Mouse (Mus musculus) 416B (cell line): Measurements from ENCODE around the gene Cstf2t.

Experiments used
- DNase-seq: peaks from one replicate; pipeline ENCODE4 v3.0.0; 2011; ENCODE audit warnings: low read depth

Cstf2t gene

DNA sequence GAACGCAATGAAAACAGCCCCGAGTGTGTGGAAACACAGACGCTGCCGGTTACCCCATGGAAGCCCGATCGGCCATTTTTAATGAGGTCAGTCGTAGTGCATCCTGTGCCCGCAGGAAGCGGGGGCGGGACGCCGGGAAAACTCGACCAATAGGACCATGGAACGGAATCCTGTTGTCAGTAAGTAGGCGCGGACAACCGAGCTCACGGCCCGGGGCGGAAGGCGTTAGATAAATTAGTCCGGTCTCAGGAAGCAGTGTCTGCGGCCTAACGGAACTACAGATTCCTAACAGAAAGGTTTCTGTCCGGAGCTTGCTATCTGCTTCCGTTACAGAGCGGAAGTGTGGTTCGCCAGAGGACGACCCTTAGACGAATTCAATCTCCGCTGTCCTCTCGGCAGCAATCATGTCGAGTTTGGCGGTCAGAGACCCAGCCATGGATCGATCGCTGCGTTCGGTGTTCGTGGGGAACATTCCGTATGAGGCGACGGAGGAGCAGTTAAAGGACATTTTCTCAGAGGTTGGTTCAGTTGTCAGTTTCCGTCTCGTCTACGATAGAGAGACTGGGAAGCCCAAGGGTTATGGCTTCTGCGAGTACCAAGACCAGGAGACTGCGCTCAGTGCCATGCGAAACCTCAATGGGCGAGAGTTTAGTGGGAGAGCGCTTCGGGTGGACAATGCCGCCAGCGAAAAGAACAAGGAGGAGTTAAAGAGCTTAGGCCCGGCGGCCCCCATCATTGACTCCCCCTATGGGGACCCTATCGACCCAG, at the start of gene Cstf2t:
Gene Cstf2t, plus strand, starts transcription at position 176 of the 768 bp plus-strand sequence.
- peak; percentile 99 for DNase-seq

DNA sequence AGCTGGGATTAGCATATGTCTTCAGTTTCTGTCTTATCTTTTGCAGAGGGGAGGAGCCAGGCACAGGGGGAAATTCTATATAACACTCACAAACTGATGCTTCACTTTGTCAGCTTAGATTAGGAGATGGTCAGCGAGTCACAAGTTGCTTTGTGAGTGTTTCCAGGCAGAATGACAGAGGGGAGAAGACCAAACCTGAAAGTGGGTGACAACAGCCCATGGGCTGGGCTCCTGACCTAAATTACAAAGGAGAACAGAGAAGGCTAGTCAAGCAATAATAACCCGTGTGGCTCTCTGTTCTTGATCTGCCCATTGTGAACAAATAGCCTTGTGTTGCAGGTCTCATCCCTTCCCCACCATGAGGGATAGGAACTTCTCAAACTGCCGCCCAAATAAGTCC, 43.7 kb upstream of the Cstf2t start:
- DNase-seq = no peak

DNA sequence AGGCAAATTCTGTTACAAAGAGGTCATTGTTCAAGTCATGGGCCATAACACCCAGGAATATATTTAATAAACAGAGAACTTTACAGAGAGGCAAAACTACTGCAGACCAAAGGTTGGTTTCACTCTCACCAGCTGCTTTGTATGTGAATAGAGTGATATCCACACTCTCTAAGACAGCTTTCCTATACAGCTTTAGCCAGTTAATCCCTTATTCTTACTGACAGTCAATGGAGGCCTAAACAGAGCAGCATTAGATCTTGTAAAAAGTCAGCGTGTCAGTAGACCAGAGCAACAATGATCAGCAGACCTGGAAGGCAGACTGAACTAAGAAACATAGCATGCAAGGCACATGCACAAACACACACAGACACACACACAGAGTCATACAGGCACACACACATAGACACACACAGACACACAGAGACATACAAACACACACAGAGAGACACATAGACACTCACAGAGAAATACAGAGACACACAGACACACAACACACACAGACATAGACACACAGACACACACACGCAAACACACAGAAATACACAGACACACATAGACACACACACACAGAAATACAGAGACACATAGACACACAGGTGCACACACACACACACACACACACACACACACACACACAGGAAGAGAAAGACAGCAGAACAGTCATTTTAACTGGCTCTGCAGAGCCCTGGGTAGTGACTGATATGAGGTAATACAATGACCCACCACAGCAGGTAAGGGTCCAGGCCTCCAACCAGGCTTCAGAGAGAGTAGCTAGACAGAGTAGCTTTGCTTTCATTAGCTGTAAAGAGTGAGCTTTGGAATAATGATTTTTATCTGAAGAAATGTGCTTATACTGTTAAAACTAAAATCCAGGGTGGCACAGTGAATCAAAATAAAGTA, 41.4 kb upstream of the Cstf2t start:
- DNase-seq = no peak

DNA sequence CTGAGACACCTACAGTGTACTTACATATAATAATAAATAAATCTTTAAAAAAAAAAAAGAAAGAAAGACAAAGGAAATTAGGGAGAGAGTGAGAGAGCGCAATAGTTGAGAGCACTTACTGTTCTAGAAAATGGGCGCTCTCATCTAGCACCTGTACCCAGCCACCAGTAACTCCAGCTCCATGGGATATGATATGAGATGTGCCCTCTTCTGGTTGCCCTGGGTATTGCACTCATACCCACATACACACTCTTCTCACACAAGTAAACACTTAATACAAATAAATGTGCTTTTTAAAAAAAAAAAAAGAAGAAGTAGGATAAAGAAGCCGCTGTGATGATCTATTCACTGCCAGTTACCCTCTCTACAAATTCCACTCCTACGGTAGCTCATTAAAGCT, 36.0 kb upstream of the Cstf2t start:
- peak; percentile 35 for DNase-seq

DNA sequence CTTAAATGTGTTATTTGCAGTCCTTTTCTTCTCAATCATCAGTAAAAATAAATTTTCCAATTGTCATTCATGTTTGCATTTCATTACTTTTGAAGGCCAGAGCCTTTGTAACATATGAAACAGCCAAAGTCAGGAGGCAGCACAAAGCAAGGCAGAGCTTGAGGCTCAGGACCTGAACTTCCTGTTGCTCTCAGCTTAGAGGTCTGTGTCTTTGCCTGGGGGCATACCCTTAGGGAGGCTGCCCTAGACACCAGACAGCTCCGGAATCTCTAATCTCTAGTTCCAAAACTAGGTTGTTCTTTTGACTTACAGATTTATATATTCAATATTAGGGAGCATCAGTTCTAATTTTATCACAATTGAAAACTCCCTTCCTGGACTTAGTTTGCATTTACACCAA, 17.9 kb upstream of the Cstf2t start:
- DNase-seq = no peak

DNA sequence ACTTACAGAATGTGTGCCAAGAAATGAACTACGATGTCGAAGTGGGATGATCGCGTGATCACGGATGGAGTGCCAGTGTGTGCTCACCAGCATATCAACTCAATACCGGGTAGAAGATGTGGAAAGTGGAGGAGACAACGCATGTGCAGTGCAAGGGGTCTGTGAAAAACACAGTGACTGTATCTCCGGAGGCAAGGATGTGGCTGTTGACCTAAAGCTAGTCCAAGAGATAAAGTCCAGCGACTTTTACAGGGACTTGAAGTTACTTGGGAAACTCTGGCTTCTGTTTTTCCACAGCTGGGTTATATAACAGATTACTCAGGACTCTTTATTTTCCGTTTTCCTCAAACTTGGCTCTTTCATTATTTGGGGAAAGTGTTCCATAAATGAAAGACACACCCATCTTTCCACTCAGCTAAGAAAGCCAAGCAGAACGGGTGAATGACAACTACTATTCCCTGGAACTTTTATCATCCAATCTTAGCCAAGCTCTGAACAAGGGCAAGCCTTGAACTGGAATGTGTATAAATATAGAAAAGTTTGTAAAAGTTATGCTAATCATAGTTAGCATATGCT, 17.3 kb upstream of the Cstf2t start:
- DNase-seq = no peak

DNA sequence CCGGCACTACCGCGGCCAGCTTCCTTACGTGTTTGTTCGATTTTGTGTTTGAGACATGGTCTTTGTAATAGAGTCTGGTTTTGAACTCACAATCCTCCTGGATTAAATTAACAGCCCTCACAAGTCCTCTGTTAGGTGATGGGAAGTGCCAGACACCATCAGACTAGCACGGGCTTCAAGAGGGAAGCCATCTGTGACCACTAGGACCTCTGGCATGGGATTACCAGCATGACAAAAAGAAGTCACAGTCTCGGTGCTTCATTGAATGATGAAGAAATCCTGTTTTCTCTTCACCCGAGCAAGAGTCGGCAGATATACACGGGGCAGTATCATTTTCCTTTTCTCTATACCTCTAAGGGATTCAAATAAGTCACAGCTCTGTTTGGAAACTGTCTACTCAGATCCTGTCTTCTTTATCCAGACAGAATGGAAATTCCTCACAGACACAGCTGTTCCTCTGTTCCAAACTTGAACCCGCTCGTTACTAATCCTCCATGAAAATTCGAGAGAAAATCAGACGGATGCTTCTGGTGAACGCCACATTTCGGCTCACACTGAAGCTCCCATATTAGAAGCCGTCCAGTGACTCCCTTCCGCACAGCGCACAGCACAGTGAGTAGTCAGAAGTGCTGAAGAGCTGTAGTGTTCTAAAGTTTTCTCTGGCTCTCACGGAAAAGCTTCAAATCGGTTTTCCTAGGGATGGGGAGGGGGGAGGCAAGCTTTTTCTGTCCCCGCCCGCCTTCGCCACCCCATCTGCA, 8.5 kb upstream of the Cstf2t start:
- DNase-seq = no peak

DNA sequence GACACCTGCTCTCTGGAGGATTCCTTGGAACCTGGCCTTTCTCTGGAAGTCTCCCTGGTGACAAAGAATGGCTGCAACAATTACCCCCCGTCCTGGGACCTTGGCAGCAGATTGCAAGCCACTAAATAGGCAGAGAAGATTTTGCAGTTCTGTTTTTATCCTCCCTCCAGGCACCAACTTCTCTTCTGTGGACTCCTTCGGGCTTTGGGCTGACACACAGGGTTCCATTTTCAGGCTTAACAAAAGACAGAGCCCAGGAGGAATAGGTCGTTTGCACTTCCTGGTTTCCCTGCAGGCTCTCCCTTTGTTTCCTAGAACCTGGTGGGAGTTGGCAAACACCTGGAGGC, 7.9 kb upstream of the Cstf2t start:
- no peak for DNase-seq

DNA sequence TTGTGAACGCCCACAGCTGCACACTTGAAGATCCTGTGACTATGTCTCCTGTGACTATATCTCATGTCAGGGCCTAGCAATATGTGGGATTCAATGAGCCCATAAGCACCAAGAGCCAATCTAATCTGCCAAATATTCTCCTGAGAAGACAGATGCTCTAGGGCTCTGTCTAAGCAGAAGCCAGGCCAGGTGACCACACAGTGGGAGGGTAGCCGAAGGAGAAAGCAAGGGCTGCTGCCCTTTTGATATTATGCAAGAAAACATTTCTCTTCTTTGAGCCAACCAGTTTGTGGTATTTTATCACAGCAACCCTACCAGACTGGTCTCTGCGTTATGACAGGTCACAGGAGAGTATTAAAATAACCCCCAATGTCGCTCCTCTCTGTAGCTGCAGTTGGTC, 6.5 kb upstream of the Cstf2t start:
- no peak for DNase-seq

DNA sequence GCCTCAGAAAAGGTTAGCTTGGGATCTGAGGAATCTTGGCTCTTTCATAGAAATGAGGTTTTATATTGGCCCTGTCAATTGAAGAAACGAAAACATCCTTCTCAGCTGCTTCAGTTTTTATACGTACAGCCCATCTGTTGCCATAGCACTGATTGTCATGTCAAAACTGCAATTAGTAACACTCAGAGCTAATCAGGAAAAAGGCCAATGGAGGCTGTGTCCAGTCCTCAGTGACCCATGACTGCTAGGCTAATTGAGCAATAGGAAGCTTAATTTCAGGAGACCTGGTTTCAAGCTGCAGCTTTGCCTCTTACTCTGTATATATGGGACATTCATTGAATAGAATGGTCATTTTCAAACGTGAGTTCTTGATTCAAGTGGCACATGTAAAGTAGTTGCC, 4.4 kb upstream of the Cstf2t start:
- DNase-seq = no peak

DNA sequence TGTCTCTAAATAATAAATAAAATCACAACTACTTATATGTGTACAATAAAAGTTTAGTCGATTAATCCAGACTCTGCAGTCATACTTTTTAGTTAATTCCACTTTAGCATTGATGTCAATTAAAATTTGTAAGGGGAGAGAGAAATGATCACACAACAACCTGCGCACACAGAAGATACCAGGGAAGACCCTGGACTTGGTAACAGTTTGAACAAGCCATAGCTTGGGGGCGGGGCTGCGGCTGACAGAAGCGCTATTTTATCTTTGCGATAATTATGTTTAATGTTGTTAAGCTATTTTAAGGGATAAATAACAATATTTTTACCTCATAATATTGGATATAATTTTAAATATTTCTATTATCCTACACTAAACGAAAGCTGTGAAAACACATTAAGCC, 411 bp upstream of the Cstf2t start:
- DNase-seq = no peak

DNA sequence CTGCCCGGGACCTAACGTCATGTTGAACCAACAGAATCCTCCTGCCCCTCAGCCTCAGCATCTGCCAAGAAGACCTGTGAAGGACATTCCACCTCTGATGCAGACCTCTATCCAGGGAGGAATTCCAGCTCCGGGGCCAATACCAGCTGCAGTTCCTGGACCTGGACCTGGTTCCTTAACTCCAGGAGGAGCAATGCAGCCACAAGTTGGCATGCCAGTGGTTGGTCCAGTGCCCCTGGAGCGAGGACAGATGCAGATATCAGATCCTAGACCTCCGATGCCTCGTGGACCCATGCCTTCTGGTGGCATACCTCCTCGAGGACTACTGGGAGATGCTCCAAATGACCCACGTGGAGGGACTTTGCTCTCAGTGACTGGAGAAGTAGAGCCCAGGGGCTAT, 1.1 kb downstream of the Cstf2t start:
- no peak for DNase-seq

DNA sequence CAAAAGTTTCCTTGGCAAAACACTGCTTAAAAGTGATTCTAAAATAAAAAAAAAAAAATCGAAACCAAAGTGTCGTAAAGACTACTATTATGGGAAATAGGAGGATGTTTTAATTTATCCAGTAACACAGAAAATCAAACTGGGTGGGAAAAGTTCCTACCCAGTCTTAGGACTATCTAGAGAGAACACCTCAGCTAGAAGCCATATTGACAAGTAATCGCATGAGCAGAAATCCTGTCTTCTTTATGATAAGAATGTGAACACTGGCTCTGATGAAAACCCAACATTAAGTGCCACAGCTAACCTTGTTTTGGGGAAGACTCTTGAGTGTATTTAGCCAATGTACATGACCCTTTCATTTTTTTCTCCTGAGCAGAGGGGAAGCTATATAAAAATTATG, 15.2 kb downstream of the Cstf2t start:
- no peak for DNase-seq

DNA sequence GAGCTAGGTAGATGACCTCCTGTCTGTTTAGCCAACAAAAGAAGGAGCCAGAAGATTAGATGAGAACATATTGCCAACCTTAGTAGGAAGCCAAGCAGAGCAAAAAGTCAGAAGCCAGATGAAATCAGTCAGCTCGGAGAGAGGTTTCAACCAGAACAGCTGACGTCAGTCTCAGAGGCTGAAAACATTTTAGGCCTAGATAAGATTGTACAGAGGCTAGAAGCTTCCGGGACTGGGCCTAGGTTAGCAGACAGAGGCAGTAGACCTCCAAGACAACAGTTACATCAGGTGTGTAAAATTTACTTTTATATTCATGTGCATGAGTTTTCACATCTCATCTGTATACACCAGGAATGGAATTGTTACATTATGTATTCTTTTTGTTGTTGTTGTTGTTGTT, 16.7 kb downstream of the Cstf2t start:
- no peak for DNase-seq

DNA sequence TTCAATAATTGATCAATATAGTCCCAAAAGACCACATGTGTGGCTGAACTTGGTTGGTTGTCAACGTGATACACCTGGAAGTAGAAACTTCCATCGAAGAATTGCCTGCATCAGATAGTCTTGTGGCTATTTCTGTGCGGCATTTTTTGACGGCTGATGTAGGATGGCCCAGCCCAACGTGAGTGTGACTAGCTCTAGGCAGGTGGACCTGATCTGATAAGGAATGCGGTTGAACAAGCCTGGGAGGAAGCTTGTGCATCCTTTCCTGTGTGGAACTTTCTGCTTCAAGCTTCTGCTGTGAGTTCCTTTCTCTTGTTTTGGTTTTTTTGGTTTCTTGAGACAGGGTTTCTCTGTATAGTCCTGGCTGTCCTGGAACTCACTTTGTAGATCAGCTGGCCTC, 22.1 kb downstream of the Cstf2t start:
- peak; percentile 72 for DNase-seq

DNA sequence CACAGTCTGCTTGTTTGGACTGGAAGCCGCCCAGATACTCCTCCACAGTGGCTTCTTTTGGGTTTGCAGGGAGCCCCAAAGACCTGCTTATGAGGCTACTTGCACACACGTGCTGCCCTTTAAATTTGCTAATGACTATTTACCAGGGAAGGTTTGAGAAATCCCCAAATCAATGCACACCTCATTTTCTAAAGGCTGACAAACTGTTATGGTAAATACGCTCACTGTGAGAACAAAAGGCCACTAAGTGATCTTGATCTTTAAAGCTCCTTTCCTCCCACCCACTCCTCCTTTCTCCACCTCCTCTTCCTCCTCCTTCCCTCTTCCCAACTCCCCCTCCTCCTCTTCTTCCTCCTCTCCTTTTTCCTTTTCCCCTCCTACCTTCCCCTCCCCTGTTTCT, 23.4 kb downstream of the Cstf2t start:
- DNase-seq = no peak

DNA sequence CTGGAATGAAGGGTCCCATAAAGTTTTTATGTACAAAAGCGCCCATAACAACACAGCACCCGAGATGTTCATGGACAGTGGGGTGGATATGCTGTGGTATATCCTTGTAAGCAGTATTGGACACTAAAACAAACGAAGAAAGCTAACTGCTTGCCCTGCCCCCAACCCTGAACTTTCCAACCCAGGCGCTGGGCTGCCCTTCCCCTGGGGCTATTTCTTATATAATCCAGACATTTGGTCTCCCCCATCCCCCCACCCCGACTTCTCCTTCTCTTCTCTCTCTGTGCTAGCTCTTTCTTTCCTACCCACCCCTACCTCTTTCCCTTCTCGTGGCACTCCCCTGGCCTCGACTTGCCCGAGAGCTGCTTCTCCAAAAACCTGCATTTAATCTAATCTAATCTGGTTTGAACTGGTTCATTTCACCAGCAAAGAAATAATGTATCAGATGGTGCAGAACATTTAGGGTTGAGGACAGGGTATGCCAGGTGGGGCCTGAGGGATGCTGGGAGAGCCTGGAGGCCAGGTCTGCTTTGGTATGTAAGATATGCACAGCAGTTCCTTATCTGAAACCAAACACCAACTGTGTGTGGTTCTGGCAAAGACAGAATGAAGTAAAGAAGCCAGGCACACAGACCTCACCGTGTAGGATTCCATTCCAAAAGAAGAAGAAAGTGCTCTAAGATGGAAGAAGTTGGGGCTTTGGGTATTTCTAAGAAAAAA, 24.4 kb downstream of the Cstf2t start:
- no peak for DNase-seq

DNA sequence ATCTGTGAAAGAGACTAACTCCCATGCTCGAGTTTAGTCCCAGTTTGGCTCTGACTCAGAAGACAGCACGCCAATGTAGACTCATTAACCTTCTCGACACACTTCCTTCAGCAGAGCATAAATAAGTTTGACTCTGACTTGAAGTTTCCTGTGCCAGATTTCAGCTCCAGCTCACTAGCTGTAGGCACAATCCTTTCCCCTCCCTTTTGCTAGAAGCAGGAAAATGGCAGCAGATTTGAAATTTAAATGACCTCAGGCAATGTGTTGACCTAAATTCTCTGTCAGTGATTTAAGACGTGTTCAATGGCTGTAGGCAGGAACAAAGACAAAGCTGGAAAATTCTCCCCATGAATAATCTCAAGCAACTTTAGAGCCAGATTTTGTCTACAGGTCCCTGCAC, 32.1 kb downstream of the Cstf2t start:
- no peak for DNase-seq

DNA sequence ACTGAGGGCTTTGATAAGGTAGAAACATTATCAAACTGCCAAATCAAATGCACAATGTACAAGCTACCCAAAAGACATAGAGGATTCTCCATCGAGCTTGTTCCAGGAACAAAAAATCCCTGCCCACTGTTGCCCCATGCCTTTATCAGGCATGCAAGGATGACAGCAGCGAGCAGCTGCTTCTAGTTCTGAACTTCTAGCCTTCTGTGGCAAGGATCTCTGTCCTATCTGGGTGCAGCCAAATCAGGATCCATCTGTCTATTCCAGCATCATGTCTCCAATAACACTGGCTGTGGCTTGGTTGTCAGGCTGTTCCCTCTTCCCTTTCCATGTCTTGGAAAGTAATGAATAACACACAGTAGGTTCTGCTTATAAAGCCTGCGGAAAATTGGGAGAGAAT, 42.0 kb downstream of the Cstf2t start:
- no peak for DNase-seq

DNA sequence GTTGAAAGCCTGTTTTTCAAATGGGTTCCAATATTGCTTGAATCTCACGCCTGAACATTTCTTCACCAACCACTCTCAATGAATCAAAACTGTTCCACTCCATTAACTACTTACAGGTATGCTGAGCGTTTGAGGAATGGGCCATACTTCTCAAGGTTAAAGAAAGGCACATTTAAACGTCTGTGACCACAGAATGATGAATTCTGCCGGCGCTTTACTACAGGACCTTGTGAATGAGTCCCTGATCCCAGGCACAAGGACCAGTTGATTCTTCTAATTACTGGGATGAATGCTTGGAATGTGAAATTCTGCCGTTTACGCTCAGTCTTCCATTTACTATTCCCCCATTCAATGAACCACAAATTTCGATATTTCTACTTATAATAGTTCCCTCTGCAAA, 50.0 kb downstream of the Cstf2t start:
- no peak for DNase-seq

DNA sequence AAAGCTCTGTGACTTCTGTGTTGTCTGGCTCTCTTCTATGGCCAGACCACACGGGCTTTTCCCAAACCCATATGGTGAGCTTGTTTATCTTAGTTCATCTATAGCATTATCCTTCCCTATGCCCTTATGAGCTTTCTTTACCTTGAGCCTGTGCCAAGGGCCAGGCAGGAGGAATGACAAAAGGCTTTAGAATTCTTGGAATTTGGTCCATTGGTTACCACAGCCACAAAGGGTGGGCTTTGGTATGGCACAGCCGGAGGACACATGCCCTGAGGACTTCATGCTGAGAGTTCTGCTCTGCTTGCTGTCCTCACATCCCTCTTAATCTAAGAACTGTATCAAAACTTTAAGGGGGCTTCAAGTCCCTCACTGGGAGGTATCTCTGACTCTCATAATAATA, 53.7 kb downstream of the Cstf2t start:
- no peak for DNase-seq
